Mouse (Mus musculus): Measurements from ENCODE around the gene Tns1.

Gene Tns1

DNA sequence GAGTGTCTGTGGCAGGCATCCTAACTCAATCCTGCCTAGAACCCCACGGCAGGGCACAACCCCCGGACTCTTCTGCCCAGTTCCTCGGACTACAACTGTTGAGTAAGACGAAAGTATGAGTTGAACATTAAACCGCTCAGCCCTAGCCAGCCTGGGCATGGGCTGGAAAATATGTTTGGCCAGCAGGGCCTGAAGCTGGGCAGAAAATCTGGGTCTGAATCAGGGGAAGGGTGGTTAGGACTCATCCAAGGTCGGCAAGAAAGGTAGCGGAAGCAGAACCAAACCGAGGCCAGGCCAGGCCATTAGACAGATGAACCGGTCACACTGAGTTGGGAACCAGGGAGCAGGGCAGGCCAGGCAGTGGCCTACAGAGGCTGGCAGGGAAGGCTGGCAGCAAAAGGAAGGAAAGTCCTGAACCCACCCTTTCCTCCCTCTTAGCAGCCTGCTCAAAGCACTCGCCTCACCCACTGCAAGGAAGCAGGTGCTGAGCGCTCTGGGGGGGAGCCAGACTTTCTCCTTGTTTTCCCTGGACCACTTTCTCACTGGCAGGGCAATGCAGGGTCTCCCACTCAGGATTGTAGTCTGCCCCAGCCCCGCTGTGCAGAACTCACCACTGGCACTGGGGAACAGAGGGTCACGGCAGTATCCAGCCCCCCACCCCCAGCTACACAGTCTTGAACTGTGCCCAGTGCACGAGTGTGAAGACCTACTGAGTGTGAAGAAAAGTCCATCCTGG lies 110.8 kb downstream of the Tns1 start:
- DNase-seq (ENCODE audit: low spot score in 2 of 2), result no peak

GRCm38 (mm10) chr1:74012706-74013105 lies 111.5 kb downstream of the Tns1 start:
- DNase-seq (ENCODE audit: low spot score in 2 of 2), result no peak

GRCm38 (mm10) chr1:74009495-74009894 lies 114.8 kb downstream of the Tns1 start:
- DNase-seq (ENCODE audit: low spot score in 2 of 2), result no peak

GRCm38 (mm10) chr1:74008966-74009365 lies 115.3 kb downstream of the Tns1 start:
- no peak for DNase-seq (ENCODE audit: low spot score in 2 of 2)

GRCm38 (mm10) chr1:74008498-74008897 lies 115.8 kb downstream of the Tns1 start:
- DNase-seq (ENCODE audit: low spot score in 2 of 2), result no peak

DNA sequence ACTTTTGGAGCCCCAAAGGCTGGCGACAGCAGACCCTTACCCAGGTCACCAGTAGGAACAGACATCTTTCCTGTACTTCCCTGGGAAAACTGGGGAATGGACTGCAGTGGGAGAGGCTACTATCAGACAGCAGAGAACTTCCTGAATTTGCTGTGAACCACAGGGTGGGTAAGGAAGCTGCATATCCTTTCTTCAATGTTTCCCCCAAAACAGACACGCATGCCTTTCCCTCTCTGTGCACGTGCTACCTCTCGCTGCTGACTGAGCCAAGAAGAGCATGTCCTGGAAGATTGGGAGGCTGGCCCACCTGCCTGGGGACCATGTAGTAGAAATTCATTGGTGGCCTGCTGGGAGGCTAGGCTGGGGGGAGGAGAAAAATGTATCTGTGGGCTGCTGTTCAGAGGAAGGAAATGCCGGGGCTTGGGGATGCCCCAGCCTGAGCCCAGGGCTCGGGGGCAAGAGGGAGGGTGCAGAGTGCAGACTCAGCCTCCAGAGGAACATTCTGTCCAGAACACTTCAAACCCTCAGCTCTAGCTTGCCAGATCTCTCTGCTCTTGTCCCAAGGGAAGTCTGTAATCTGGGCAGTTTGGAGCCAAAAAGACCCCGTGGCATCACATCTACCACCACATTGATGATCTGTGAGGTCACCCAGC lies 116.7 kb downstream of the Tns1 start:
- no peak for DNase-seq (ENCODE audit: low spot score in 2 of 2)

- no peak for DNase-seq (ENCODE audit: low spot score in 2 of 2)
These were observed 119.2 kb downstream of the Tns1 start for GRCm38 (mm10) chr1:74005020-74005419.

DNA sequence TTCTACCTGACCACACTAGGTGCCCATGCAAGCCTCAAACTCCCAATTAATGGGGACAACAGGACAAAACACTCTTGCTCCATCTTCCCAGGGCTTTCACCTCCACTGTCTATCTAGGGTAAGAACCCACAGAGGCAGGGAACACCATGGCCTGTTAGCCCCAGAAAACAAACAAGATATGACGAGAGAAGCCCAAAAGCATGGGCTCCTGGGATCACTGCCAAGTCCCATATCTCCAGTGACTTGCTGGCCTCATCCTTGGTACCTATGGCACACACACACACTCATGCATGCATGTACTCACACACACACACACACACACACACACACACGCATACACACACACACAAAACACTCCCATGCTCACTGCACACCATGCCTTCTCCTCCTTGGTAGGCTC lies 120.5 kb downstream of the Tns1 start:
- no peak for DNase-seq (ENCODE audit: low spot score in 2 of 2)

GRCm38 (mm10) chr1:74001449-74001820 lies 122.8 kb downstream of the Tns1 start:
- no peak for DNase-seq (ENCODE audit: low spot score in 2 of 2)

GRCm38 (mm10) chr1:74000810-74001448 lies 123.3 kb downstream of the Tns1 start:
- no peak for DNase-seq (ENCODE audit: low spot score in 2 of 2)

DNA sequence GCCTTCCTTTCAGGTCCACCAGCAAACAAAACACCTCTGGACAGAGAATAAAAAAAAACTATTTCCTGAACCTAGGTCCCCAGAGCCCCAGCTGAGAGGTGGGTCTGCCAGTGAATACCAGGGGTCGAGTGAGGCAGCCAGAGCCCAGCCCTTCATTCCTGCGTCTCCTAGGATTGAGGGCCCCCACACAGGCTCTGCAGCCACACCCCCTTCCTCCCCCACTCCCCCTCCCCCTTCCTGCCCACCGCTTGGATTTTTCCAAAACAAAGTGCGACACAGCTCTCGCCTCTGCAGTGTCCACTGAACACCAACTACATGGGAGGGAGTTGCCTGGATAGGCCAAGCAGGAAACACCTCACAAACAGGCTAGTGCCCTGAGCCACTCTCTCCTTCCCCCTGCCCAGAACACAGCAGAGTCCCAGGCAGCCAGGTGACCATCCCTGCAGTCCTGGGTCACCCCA lies 124.0 kb downstream of the Tns1 start:
- no peak for DNase-seq (ENCODE audit: low spot score in 2 of 2)

- DNase-seq (ENCODE audit: low spot score in 2 of 2), result no peak
These were observed 124.7 kb downstream of the Tns1 start for GRCm38 (mm10) chr1:73999533-73999932.

- DNase-seq (ENCODE audit: low spot score in 2 of 2), result no peak
These were observed 125.3 kb downstream of the Tns1 start for GRCm38 (mm10) chr1:73998925-73999375.

DNA sequence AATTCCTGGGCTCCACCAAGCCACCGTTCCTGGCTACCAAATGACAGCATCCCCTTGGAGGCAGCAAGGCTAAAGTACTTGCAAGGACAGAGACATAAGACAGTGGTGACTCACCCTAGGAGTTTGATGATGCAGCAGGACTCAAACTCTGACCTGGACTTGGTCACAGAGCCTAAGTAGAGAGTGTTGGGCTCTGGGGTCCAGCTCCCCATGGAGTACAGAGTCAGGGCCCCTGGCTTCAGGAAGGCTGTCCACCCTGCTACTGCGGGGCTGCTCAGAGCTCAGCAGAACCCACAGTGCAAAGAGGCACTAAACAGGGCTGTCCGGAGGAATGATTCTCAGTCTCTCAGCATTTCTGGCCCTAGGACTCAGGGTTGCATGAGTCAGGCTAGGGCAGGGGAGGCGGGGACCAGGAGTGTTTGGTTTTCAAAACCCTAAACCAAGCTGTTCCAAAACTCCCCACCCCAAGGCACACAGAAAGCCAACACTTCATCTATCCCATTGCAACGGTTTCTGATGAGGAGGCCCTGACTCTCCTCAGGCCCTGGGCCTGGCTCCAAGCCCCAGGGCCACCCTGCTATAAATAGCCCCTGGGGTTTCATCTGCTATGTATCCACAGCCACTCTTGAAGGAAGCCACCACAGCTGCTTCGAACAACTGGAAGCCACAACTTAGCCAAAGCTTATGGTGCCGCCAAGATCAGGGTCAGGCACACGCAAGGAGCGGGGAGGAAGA lies 126.0 kb downstream of the Tns1 start:
- DNase-seq (ENCODE audit: low spot score in 2 of 2), result no peak

DNA sequence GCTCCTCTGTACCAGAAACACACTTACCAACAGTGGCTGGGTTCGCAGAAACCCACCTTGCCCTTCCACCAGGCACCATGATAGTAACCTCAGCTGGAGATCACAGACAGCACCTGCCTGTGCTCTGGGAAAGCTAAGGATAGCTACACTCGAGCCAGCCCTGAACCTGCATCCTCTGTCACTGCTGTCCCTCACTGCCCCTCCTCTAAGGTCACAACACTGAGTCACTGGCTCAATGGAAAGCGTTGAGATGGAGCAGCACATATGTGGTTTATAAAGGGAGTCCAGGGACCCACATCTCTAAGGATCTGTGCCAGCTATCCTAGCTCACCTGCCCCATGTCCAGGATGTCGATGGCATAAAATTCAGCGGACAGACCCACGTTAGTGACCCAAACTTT lies 126.9 kb downstream of the Tns1 start:
- no peak for DNase-seq (ENCODE audit: low spot score in 2 of 2)

DNA sequence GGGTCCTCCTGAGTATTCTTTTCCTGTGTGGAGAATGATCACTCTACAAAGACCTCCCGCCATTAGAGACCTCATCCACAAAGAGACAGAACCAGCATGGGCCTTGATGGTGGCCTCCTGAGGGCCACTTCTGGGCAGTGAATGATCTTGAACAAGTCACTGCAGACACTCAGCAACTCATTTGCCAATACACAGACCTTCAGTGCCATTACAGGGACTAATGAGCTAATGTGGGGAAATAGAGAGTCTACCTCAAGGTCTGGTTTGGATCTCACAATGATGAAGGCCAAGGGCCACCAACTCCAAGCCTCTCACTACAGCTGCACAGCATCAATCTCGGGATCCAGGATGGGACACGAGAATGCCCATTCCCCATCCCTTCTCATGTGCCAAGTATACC lies 127.6 kb downstream of the Tns1 start:
- DNase-seq (ENCODE audit: low spot score in 2 of 2), result no peak

- DNase-seq (ENCODE audit: low spot score in 2 of 2), result peak in 1 of 2 experiments; percentile 54
These were observed 128.0 kb downstream of the Tns1 start for GRCm38 (mm10) chr1:73996209-73996608.

DNA sequence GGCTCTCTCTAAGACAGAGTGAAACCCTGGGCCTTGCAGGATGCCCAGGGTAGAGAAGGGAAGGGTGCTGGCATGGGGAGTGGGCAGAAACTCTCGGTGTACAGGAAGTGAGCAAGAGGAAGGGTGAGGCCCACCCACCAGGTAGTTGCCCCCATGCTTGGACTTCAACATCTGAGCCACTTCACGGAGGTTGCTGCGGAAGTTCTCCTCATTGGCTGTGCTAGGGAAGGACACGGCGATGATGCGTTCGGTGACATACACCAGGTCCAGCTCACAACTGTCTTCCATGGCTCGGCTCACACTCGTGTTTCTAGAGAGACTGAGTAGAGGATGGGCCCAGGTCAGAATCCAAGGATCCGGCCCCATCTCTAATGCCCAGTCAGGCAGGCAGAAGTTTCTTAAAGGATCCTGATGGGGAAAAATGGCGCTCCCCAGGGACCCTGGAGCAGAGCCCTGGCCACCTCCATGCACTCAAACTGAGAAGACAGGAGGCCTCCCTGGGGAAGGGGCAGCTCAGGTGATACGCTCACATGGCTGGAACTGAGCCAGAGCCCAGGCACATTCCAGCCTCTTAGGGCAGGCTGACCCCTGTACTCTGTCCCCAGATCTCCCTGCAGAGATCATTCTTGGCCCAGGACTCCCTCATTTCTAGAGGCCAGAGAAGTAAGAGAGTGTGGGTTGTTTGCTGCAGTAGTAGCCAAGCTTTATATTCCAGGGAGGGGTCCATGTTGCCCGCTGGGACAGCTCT lies 129.0 kb downstream of the Tns1 start:
- DNase-seq (ENCODE audit: low spot score in 2 of 2), result no peak

DNA sequence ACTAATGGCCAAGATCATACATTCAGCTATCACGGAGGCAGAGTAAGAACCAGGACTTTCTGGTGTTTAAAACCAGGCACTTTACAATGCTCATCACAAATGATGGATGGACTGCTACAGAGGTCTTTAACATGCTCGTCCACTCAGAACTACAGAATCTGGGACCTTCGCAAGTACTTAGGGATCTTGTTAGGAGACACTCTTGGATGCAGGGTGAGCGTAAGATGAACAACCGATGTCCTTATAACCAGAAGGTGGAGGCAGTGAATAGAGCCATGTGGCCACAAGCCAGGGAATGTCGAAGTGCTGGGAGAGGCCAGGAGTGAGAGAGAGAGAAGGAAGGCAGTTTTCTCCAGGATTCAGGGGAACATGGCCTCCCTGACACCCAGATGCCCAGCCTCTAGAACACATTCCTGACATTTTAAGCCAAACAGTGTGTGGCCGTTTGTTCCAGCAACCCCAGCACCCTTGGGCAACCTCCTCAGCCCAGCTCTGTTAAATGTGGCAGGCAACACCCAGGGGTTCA lies 130.3 kb downstream of the Tns1 start:
- no peak for DNase-seq (ENCODE audit: low spot score in 2 of 2)

DNA sequence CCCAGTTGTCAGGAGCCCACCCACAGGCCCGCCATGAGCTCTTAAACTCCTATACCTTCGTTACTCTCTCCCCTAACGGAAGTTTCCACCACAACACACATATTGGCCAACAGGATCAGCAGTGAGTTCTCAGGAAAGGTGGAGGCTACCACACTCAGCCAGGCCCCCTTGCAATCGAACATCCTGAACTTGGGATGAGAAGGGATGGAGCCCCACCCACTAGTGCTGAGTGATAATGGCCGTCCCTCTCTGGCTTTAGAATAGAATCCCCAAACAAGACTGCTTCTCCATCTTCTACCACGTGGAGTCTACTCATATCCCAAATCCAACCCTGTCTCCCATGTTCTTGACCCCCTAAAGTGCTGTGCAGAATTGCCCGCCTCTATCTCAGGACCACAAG lies 131.0 kb downstream of the Tns1 start:
- no peak for DNase-seq (ENCODE audit: low spot score in 2 of 2)

Data from right cerebral cortex, postnatal 10 days (tissue).